Mouse (Mus musculus) kidney, embryonic 14.5 days (tissue): ENCODE results near the gene Irgc1. TPM values are rescaled to one million over a fixed set of nuclear protein-coding genes. Genes with fewer than 3 reads are reported as not detected.

Source experiments
- ATAC-seq: fragments of 200-750 bp; cut with Nextera tagmentation; 2 replicates; pipeline ENCODE4 v1.8.0; 2017; ENCODE audit warnings: moderate number of reproducible peaks, mild to moderate bottlenecking, moderate TSS enrichment, moderate library complexity; ENCODE audit not compliant: low FRiP score, low TSS enrichment
- H3K27ac ChIP-seq: fragments of 300-500 bp; sonication (generic); 2 replicates; pipeline ENCODE4 v1.5.1; 2014; ENCODE audit warnings: low read depth, mild to moderate bottlenecking, low read length, moderate library complexity, mixed read lengths
- H3K27me3 ChIP-seq: fragments of 300-500 bp; sonication (generic); 2 replicates; pipeline ENCODE4 v1.6.1; 2014; ENCODE audit warnings: mild to moderate bottlenecking, low read length; ENCODE audit not compliant: control insufficient read depth, insufficient read depth
- H3K36me3 ChIP-seq: fragments of 300-500 bp; sonication (generic); 2 replicates; pipeline ENCODE4 v1.6.1; 2014; ENCODE audit warnings: low read length, mixed read lengths; ENCODE audit not compliant: control insufficient read depth, insufficient read depth
- H3K4me1 ChIP-seq: fragments of 300-500 bp; sonication (generic); 2 replicates; pipeline ENCODE4 v1.6.1; 2014; ENCODE audit warnings: low read length, mixed read lengths; ENCODE audit not compliant: control insufficient read depth, insufficient read depth
- H3K4me2 ChIP-seq: fragments of 300-500 bp; sonication (generic); replicated peaks from 2 replicates; pipeline ENCODE4 v1.6.1; 2014; ENCODE audit warnings: low read depth, mild to moderate bottlenecking, low read length
- H3K4me3 ChIP-seq: fragments of 300-500 bp; sonication (generic); 2 replicates; pipeline ENCODE4 v1.5.1; 2014; ENCODE audit warnings: mild to moderate bottlenecking, low read length
- H3K9ac ChIP-seq: fragments of 300-500 bp; sonication (generic); 2 replicates; pipeline ENCODE4 v1.6.1; 2014; ENCODE audit warnings: low read depth, mild to moderate bottlenecking, low read length, moderate library complexity
- H3K9me3 ChIP-seq: fragments of 300-500 bp; sonication (generic); 2 replicates; pipeline ENCODE4 v1.6.1; 2016; ENCODE audit warnings: low read length; ENCODE audit not compliant: control insufficient read depth
- WGBS: fragments of 180-500 bp; shearing (Covaris S2); extraction: QIAGEN DNeasy Blood & Tissue Kit; methylation state at CpG from one replicate; pipeline ENCODE4 v1.1.7; 2014; 5-methylcytosine and 5-hydroxymethylcytosine counted together
- polyA plus RNA-seq: library from polyadenylated mRNA; unstranded; fragments of >200 nt; fragmentation: Nextera tagmentation; extraction: Ambion mirVana; gene quantifications from 2 replicates; pipeline ENCODE4 v1.2.1, GENCODE M21; 2014

The Irgc1 gene
- polyA plus RNA-seq, 1 experiment from 2014 or later, result not detected

DNA sequence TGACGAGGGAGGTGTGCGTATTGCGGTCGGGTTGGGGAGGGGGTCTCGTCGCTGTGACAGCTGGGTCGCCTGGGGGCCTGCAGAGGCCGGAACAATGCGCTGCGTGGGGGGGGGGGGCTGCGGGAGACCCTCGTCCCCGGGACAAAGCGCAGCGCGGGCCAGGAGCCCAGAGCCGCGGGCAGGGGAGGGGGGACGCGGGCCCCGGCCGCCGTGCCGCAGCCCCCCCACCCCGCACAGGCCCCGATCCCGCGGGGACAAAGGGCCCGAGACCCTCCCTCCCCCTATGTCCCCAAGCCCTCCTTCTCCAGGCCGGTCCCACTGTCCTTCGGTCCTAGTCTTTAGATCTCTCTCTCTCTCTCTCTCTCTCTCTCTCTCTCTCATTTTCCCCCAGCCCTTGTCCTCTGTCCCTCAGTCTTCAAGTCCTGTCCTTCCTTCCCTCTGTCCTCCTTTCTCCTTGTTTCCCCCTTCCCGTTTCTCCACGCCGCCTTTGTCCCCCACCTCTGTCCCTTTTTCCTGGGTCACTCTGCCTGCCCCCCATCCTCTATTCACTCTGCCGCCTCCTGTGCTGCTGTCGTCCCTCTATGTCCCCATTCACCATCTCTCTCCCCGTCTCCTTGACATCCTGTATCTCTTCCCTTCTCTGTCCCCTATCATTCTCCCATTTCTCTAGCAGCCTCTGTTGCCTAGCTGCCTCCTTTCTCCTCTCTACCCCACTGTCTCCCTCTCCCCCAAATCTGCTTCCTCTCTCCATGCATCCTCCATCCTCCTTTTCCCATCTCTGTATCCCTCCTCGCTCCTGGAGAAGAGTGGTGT, 30.3 kb upstream of the Irgc1 start:
- Histone ChIP-seq H3K27me3 (peaks cover 4% of the 10 kb centered on the region; the same call in 1 of the 2 replicates), H3K27ac (no peak overlapping the region)
- ATAC-seq, result 0 out of 2 replicates have a peak, but pooled peaks have one; percentile 5

DNA sequence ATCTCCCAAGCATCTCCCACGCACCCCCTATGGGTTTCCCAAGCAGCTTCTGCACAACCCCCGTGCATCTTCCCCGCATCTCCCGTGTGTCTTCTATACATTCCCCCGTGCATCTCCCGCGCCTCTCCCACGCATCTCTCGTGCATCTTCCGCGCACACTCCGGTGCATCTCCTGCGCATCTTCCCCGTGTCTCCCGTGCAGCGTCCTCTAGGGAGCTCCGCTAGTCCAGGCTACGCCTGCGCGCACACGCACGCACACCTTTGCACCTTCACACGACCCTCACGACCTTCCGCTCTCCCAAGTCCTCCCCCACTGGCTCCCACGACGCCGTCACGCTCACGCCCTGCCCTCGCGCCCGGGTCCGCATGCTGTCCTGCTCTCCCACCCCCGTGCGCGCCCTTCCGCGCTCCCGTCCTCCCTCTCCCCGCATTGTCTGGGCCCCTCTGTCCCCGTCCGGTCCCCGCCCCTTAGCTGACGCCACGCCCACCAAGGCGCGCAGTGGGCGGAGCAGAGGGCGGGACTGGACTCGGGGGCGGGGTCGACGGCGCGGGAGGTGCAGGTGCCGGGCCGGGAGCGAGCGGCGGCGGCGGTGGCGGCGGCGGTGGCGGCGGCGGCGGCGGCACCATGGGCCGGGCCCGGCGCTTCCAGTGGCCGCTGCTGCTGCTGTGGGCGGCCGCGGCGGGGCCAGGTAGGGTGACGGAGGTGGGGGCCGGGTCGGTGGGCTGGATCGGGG, 29.5 kb upstream of the Irgc1 start, which contains the start of gene Cadm4:
TSS of gene Cadm4 (plus strand) at position 550 of the 734 bp plus-strand sequence.
- WGBS, result 1% methylated on average over 71 of the region's 83 CpGs
- Histone ChIP-seq H3K4me1 (peaks cover 14% of the 10 kb centered on the region; the same call in 1 of the 2 replicates), H3K27me3 (peaks cover 4% of the 10 kb centered on the region; the same call in 1 of the 2 replicates), H3K4me2 (peak within 1 kb of the TSS; percentile 97), H3K9me3 (no peaks in the 10 kb centered on the region), H3K9ac (peak within 1 kb of the TSS; percentile 71), H3K4me3 (peak within 1 kb of the TSS; percentile 61), H3K27ac (no peak within 1 kb of the TSS), H3K36me3 (no peaks in the 10 kb centered on the region)
- ATAC-seq, result peak; percentile 84

More for the DNA sequence above, 30.3 kb upstream of the Irgc1 start:
- 6% methylated on average over 11 of the region's 38 CpGs for WGBS
- H3K4me2 ChIP-seq, result peak overlapping the region; percentile 97
- H3K36me3 ChIP-seq, result no peaks in the 10 kb centered on the region
- H3K9ac ChIP-seq, result peak overlapping the region; percentile 71
- H3K9me3 ChIP-seq, result no peaks in the 10 kb centered on the region
- H3K4me3 ChIP-seq, result peak overlapping the region; percentile 61
- H3K4me1 ChIP-seq, result peaks cover 17% of the 10 kb centered on the region; the same call in 1 of the 2 replicates

DNA sequence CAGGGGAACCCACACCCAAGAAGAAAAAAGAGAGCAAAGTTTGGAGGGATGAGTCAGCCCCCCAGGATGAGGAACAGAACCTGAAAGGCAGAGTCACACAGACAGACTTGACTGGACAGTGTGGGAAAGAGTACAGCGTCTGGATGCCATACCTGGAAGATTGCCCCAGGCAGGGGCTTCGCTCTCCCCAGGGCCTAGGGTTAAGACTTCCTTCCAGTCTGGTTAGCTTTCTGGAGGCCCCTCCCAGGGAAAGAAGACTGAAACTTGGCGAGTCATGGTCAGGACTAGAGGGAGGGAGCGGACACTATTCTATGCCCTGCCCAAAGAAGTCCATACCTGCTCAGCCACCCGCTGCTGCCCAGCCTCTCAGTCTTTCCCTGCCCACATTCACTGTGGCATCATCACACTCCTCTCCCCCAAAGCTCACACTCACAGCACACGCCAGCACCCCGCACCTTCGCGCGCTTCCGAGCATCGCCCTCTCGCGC, 28.9 kb upstream of the Irgc1 start:
- Histone ChIP-seq H3K36me3 (no peaks in the 10 kb centered on the region), H3K27me3 (peaks cover 4% of the 10 kb centered on the region; the same call in 1 of the 2 replicates), H3K4me2 (peak overlapping the region; percentile 97), H3K9ac (peak overlapping the region; percentile 71; the same call in 1 of the 2 replicates), H3K9me3 (no peaks in the 10 kb centered on the region), H3K4me1 (peaks cover 8% of the 10 kb centered on the region; the same call in 1 of the 2 replicates), H3K4me3 (peak overlapping the region; percentile 61), H3K27ac (no peak overlapping the region)
- 14% methylated on average over 14 of the region's 14 CpGs for WGBS
- ATAC-seq, result peak; percentile 30

DNA sequence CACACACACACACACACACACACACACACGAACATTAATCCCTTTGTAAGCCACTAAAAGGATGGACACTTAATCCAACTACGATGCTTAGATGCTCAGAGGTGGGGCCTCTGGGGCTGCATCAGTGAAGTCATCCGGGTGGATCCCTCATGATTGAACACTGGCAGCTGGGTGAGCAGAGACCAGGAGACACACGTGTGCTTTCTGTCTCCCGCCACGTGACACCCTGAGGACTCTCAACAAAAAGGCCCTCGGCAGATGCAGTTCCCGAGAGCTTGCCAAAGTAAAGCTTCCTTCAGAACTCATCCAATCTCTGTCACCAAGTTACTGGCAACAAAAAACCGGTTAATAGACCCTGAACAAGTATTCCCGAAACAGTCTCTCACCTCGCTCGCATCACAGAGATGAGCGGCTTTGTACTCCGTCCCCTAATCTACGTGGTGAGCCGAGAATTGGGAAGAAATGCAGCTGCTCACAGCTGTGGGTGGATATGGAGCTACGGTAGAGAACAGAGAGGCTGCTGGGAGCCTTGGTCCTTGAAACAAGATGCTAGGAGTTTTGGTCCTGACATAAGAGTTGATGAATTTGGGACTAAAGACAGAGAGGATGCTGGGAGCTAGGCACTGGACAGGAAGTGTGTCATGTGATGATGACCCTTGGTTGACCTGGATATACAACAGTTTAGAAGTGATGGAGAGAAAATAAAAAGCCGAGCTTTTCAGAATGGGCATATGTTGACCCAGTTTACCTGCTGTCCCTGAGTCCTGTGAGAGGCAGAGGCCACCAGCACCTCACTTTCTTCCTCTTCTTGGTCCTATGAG, 28.2 kb upstream of the Irgc1 start:
- Histone ChIP-seq H3K4me1 (peaks cover 8% of the 10 kb centered on the region; the same call in 1 of the 2 replicates), H3K9ac (no peak overlapping the region), H3K27me3 (peaks cover 4% of the 10 kb centered on the region; the same call in 1 of the 2 replicates), H3K9me3 (no peaks in the 10 kb centered on the region), H3K4me3 (0 out of 2 replicates have a peak overlapping the region, but pooled peaks have one; percentile 61), H3K4me2 (peak overlapping the region; percentile 97; the same call in 1 of the 2 replicates), H3K36me3 (no peaks in the 10 kb centered on the region), H3K27ac (no peak overlapping the region)
- ATAC-seq, result no peak
- 57% methylated on average over 18 of the region's 18 CpGs for WGBS

DNA sequence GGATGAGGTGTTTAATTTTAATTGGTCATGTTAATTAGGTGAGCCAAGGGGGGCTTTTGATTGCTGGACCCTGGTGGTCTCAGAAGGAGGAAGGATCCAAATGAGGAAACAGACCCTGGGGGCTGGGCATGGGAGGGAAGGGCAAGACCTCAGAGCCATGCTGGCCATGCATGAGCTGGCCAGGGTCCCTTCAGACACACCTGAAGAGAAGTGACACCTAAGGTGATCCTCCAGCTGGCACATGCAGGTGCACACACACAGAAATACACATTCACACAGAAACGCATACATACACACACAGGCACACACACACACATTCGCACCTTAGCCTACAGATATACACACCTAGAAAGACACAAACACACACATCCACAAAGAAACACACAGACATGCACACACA, 27.6 kb upstream of the Irgc1 start:
- Histone ChIP-seq H3K9ac (no peak overlapping the region), H3K4me2 (no peak overlapping the region), H3K4me3 (no peak overlapping the region), H3K9me3 (no peaks in the 10 kb centered on the region), H3K27ac (no peak overlapping the region), H3K27me3 (peaks cover 4% of the 10 kb centered on the region; the same call in 1 of the 2 replicates), H3K4me1 (peaks cover 8% of the 10 kb centered on the region; the same call in 1 of the 2 replicates), H3K36me3 (no peaks in the 10 kb centered on the region)
- 95% methylated on average over 2 of the region's 2 CpGs for WGBS
- no peak for ATAC-seq

DNA sequence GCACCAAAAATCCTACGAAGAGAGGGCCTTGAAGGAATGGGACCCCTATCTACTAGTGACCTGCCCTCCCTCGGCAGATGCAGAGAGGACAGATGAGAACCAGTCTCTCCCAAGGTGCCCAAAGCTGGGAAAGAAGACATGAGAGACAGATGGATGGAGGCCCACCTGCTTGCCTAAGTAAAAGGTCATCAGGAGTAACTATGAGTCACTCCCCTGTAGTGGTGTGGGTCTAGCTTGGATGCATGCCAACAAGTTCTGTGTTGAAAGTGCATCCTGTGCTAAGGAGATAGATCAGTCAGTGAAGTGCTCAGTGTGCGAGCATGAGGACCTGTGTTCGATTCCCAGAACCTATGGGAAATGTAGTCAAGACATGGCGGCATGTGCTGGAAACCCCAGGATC, 26.8 kb upstream of the Irgc1 start:
- WGBS, result 83% methylated on average over 5 of the region's 5 CpGs
- H3K27me3 ChIP-seq, result peaks cover 4% of the 10 kb centered on the region; the same call in 1 of the 2 replicates
- ATAC-seq, result no peak
- H3K4me3 ChIP-seq, result no peak overlapping the region
- H3K4me2 ChIP-seq, result no peak overlapping the region
- no peaks in the 10 kb centered on the region for H3K36me3 ChIP-seq
- H3K27ac ChIP-seq, result no peak overlapping the region
- H3K9me3 ChIP-seq, result no peaks in the 10 kb centered on the region
- H3K9ac ChIP-seq, result no peak overlapping the region
- peaks cover 8% of the 10 kb centered on the region; the same call in 1 of the 2 replicates for H3K4me1 ChIP-seq

DNA sequence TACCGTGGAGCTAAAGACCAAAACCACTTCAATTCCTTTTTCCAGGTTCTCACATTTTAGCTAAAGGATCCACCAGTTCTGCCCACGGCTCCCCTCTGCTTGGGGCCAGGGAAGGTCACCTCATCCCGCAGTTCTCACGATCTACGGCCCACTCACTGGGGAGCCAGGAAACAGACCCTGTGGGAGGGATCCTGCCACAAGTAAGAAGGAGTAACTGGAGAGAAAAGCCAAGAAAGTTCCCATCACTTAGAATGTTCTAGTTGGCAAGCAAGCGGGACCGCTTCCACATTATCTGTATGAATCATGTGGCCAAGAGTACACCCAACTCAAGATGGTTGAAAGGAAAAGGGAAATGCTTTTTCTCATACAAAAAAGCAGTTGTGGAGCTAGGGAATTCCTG, 24.8 kb upstream of the Irgc1 start:
- Histone ChIP-seq H3K4me2 (no peak overlapping the region), H3K9ac (no peak overlapping the region), H3K4me3 (no peak overlapping the region), H3K4me1 (peaks cover 8% of the 10 kb centered on the region; the same call in 1 of the 2 replicates), H3K27me3 (no peaks in the 10 kb centered on the region), H3K27ac (no peak overlapping the region), H3K36me3 (no peaks in the 10 kb centered on the region), H3K9me3 (no peaks in the 10 kb centered on the region)
- ATAC-seq, result no peak
- WGBS, result 80% methylated on average over 7 of the region's 7 CpGs

DNA sequence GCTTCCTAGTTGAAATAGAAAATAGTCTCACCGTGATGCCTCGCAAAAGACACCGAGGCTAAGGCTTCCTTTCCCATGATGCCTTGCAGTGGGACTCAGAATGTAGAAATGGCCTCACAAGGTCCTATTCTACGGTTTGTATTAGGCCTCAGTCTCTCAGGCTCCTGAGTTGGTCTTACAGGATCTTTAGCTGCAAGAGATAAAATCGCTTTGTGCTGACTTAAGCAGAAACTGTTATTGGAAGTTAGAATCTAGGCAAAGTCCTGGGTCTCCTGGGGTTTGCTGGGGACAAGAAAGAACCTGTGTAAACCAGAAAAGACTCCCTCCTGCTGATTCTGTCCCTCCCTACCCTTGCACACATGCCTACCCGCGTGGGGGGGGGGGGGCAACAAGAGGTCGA, 24.2 kb upstream of the Irgc1 start:
- H3K9me3 ChIP-seq, result no peaks in the 10 kb centered on the region
- no peaks in the 10 kb centered on the region for H3K36me3 ChIP-seq
- ATAC-seq, result no peak
- H3K4me3 ChIP-seq, result no peak overlapping the region
- no peak overlapping the region for H3K9ac ChIP-seq
- no peaks in the 10 kb centered on the region for H3K27me3 ChIP-seq
- WGBS, result 83% methylated on average over 8 of the region's 8 CpGs
- H3K4me1 ChIP-seq, result peaks cover 6% of the 10 kb centered on the region; the same call in 1 of the 2 replicates
- H3K4me2 ChIP-seq, result no peak overlapping the region
- no peak overlapping the region for H3K27ac ChIP-seq
